Comparison of ENCODE assay signal across 13 mouse cellular contexts in genomic region chr7:99077234-99077633, GRCm38 (mm10).
DNase-seq lines count a peak whose midpoint lies in the region; ATAC-seq lines count a peak whose summit lies in the region.
"Had no signal": no experiment of that assay in that cellular context is flagged by ENCODE, and none has a peak within 500 bp of the region (broad histone marks: within the 10 kb centered on the region; RNA-seq: fewer than 3 reads in every experiment).

No protein-coding gene starts in this region.

- H3K4me3 ChIP-seq in kidney, embryonic 15.5 days (replicated peaks), result no peak overlapping the region
- no peak overlapping the region for H3K4me3 ChIP-seq in stomach, embryonic 16.5 days (replicated peaks; ENCODE audit: low read length)
- H3K4me3 ChIP-seq in hindbrain, embryonic 13.5 days, result no peak overlapping the region
- H3K4me3 ChIP-seq: left cerebral cortex, adult 2 months had no signal

- no peak overlapping the region for H3K9ac ChIP-seq in kidney, embryonic 15.5 days
- peak overlapping the region; percentile 5; the same call in 1 of the 2 replicates for H3K9ac ChIP-seq in stomach, embryonic 16.5 days (ENCODE audit: low read length)
- H3K9ac ChIP-seq in hindbrain, embryonic 13.5 days, result no peak overlapping the region
- H3K9ac ChIP-seq: hindbrain, embryonic 14.5 days had no signal

- intact Hi-C loops in heart, postnatal 25 days (cut with DNase I), result loop anchor here (5.0 kb wide), 2 partner anchors 195 to 335 kb away; no protein-coding TSS in a partner anchor

- no peaks in the 10 kb centered on the region for H3K27me3 ChIP-seq in kidney, embryonic 15.5 days
- no peaks in the 10 kb centered on the region for H3K27me3 ChIP-seq in stomach, embryonic 16.5 days (ENCODE audit: control insufficient read depth, insufficient read depth, low read length)
- H3K27me3 ChIP-seq in hindbrain, embryonic 13.5 days, result no peaks in the 10 kb centered on the region

- H3K36me3 ChIP-seq in kidney, embryonic 15.5 days, result 0 out of 2 replicates have a peak, but pooled peaks cover 3% of the 10 kb centered on the region
- no peaks in the 10 kb centered on the region for H3K36me3 ChIP-seq in stomach, embryonic 16.5 days (ENCODE audit: control insufficient read depth, insufficient read depth, low read length)
- H3K36me3 ChIP-seq in hindbrain, embryonic 13.5 days, result no peaks in the 10 kb centered on the region

- no peaks in the 10 kb centered on the region for H3K9me3 ChIP-seq in kidney, embryonic 15.5 days (replicated peaks)
- H3K9me3 ChIP-seq in stomach, embryonic 16.5 days (replicated peaks; ENCODE audit: control insufficient read depth, low read length), result no peaks in the 10 kb centered on the region
- H3K9me3 ChIP-seq in hindbrain, embryonic 13.5 days, result no peaks in the 10 kb centered on the region

- H3K4me2 ChIP-seq in kidney, embryonic 15.5 days, result no peak overlapping the region
- H3K4me2 ChIP-seq in stomach, embryonic 16.5 days (ENCODE audit: low read depth, low read length), result no peak overlapping the region
- no peak overlapping the region for H3K4me2 ChIP-seq in hindbrain, embryonic 13.5 days
- H3K4me2 ChIP-seq: hindbrain, embryonic 14.5 days had no signal

- H3K4me1 ChIP-seq in kidney, embryonic 15.5 days, result peaks cover 30% of the 10 kb centered on the region
- H3K4me1 ChIP-seq in stomach, embryonic 16.5 days (ENCODE audit: control insufficient read depth, insufficient read depth, low read length), result peaks cover 26% of the 10 kb centered on the region
- no peaks in the 10 kb centered on the region for H3K4me1 ChIP-seq in hindbrain, embryonic 13.5 days (replicated peaks)

- WGBS in kidney, embryonic 15.5 days, result 35% methylated on average over 8 of the region's 8 CpGs
- 33% methylated on average over 8 of the region's 8 CpGs for WGBS in stomach, embryonic 16.5 days
- 76% methylated on average over 8 of the region's 8 CpGs for WGBS in hindbrain, embryonic 13.5 days

- DNase-seq in kidney, postnatal 25 days, result no peak
- peak; percentile 39 for DNase-seq in testis, postnatal 10 days (ENCODE audit: low spot score)
- DNase-seq in testis, postnatal 14 days (ENCODE audit: low spot score), result no peak
- DNase-seq in heart, postnatal 25 days (ENCODE audit: low spot score), result peak; percentile 25
- no peak for DNase-seq in adipocyte (ENCODE audit: low spot score)
- DNase-seq: cerebellum, postnatal 10 days; retina, postnatal 1 day had no signal

- ATAC-seq in kidney, embryonic 15.5 days (replicated peaks; ENCODE audit: low FRiP score), result peak; percentile 35; the same call in 1 of the 2 replicates
- peak; percentile 88 for ATAC-seq in stomach, embryonic 16.5 days (ENCODE audit: insufficient read depth, low FRiP score)
- no peak for ATAC-seq in hindbrain, embryonic 13.5 days (ENCODE audit: low FRiP score)
- ATAC-seq: CD4-positive, CD25-positive, alpha-beta regulatory T cell, adult 4 months had no signal

- H3K27ac ChIP-seq in kidney, embryonic 15.5 days, result peak overlapping the region; percentile 34; the same call in 1 of the 2 replicates
- peak overlapping the region; percentile 69 for H3K27ac ChIP-seq in stomach, embryonic 16.5 days (ENCODE audit: low read length)
- H3K27ac ChIP-seq in hindbrain, embryonic 13.5 days, result no peak overlapping the region
- H3K27ac ChIP-seq: hindbrain, embryonic 14.5 days; left cerebral cortex, adult 2 months had no signal

Comparison
In these comparisons a context has a peak if more than half of its experiments do, and no peak if none do; other contexts are left out.
1. DNase-seq: peak in testis, postnatal 10 days (single experiment) and heart, postnatal 25 days (single experiment); none in kidney, postnatal 25 days (0 of 2), testis, postnatal 14 days (single experiment) and adipocyte (single experiment).